Mouse (Mus musculus) CD8-positive naive resting alpha-beta T cell, adult 2 months (primary cell): ENCODE results near the gene Znrd1.

Experiments used
- DNase-seq, 2 experiments: peaks; one replicate each; pipeline ENCODE4 v3.0.0; 2022; ENCODE audit warnings: low read depth in 2 of 2, low spot score in 2 of 2

Gene Znrd1

DNA sequence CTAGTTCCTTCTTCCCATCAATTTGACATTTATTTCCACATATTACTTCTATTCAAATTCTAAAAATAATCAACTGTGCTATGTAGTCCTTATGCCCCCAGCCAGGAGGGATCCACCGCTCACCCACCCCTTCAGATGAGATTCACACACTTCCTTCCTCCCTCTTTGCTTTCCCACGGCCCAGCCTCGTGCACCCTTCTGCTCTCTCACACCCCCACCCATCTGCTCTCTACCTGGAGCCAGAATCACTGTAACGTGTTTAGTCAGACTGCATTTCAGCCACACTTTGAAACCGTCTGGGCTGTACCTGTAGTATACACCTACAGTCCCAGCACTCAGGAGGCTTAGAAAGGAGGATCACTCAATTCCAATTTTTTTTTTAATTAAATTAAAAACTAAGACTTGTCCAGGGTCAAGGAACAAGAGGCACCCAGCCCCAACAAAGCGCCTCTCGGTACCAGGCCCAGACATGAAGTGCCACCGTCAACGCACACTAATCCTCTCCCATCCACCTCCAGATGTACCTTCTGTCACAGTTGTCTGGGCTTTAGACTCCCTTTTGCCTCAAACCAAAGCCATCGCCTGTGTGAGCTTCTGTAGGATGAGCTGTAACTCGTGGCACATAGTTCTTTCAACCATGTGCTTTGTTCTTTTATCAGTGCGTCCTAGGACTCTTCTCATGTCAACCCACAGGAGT is 29.0 kb downstream of the Znrd1 start:
- DNase-seq: no peak

GRCm38 (mm10) chr17:36927496-36928120 is 30.8 kb downstream of the Znrd1 start:
- DNase-seq: no peak

GRCm38 (mm10) chr17:36923491-36923890 is 34.9 kb downstream of the Znrd1 start:
- DNase-seq: no peak

- no peak for DNase-seq
Measured at GRCm38 (mm10) chr17:36922715-36923114, 35.6 kb downstream of the Znrd1 start.

DNA sequence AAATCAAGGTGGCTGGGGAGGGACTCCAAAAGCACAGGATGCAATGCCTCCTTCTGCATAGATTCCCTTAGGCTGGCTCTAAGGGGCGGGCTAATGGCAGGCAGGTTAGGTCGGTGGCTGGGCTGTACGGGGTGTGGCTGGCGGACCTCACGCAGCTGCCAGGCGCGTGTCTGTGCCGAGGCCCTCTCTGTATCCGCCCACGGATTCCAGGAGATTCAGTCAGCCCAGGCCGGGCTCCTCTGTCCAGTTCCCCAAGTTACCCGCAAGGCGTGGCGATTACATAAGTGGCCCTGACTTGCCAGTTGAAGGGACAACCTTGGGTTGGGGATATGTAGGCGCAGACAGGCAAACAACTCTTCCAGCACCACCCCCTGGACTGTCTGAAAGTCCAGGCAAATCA is 38.1 kb downstream of the Znrd1 start:
- DNase-seq: no peak

DNA sequence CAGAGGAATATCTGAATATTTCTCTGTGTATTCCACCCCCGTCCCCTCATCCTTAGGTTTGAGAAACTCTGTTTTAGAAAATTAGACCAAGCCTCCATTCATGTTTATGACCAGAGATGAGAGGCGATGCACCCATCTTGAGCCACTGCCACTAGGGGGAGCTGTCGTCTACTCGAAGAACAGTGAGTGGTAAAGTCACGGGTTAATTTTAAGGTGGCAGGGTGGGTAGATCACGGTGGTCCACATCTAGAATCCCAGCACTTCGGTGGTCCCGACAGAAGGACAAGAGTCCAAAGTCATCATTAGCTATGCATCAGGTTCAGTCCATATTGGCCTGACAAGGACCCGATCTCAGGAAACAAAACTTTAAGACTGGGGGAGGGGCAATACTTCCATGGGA is 43.3 kb downstream of the Znrd1 start:
- DNase-seq: peak; percentile 17 to 39

DNA sequence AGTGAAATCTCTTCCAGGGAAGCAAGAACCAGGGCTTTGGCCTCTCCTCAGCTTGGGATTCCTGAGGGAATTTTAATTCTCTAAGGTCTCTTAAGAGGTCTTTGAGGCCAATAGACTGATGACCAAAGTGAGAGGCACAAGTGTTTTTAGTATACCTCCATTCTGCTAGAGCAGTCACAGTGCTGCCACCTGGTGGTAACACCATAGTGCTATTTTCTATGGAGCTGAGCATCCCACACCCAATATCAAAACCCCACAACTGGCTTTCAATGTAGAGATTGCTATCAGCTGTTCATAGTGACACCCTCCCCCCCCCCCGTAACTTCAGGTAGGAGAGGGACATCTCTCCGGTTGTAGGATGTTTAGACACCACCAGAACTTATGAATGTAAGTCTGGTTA is 44.3 kb downstream of the Znrd1 start:
- DNase-seq: peak; percentile 44 to 73

- no peak for DNase-seq
Measured at GRCm38 (mm10) chr17:36912031-36912430, 46.3 kb downstream of the Znrd1 start.

- DNase-seq: no peak
Measured at GRCm38 (mm10) chr17:36909802-36910201, 48.6 kb downstream of the Znrd1 start.

GRCm38 (mm10) chr17:36908235-36908634 is 50.1 kb downstream of the Znrd1 start:
- DNase-seq: no peak
